Mouse (Mus musculus) forebrain, embryonic 13.5 days (tissue): Measurements from ENCODE around the gene Hdac9. TPM values are rescaled to one million over a fixed set of nuclear protein-coding genes. Genes with fewer than 3 reads are reported as not detected.

Experiments used
- ATAC-seq: fragments of 200-750 bp; cut with Nextera tagmentation; 2 replicates; pipeline ENCODE4 v1.8.0; 2017
- H3K27ac ChIP-seq: fragments of 300-500 bp; sonication (generic); 2 replicates; pipeline ENCODE4 v1.5.1; 2015; ENCODE audit warnings: inconsistent platforms, mild to moderate bottlenecking, moderate library complexity
- H3K27me3 ChIP-seq: fragments of 300-500 bp; sonication (generic); 2 replicates; pipeline ENCODE4 v1.6.1; 2015; ENCODE audit warnings: mild to moderate bottlenecking, inconsistent platforms
- H3K36me3 ChIP-seq: fragments of 300-500 bp; sonication (generic); 2 replicates; pipeline ENCODE4 v1.6.1; 2015; ENCODE audit warnings: mild to moderate bottlenecking, inconsistent platforms; ENCODE audit not compliant: poor library complexity, severe bottlenecking
- H3K4me1 ChIP-seq: fragments of 300-500 bp; sonication (generic); 2 replicates; pipeline ENCODE4 v1.6.1; 2015; ENCODE audit warnings: inconsistent platforms
- H3K4me2 ChIP-seq: fragments of 300-500 bp; sonication (generic); 2 replicates; pipeline ENCODE4 v1.6.1; 2015; ENCODE audit warnings: inconsistent platforms, mild to moderate bottlenecking, moderate library complexity
- H3K4me3 ChIP-seq: fragments of 300-500 bp; sonication (generic); 2 replicates; pipeline ENCODE4 v1.5.1; 2015; ENCODE audit warnings: mild to moderate bottlenecking, inconsistent platforms
- H3K9ac ChIP-seq: fragments of 300-500 bp; sonication (generic); 2 replicates; pipeline ENCODE4 v1.6.1; 2015; ENCODE audit warnings: mild to moderate bottlenecking, inconsistent platforms
- H3K9me3 ChIP-seq: fragments of 300-500 bp; sonication (generic); replicated peaks from 2 replicates; pipeline ENCODE4 v1.6.1; 2016; ENCODE audit warnings: inconsistent platforms
- WGBS: fragments of 180-500 bp; shearing (Covaris S2); methylation state at CpG from one replicate; pipeline ENCODE4 v1.1.7; 2015; 5-methylcytosine and 5-hydroxymethylcytosine counted together
- polyA plus RNA-seq: library from polyadenylated mRNA; unstranded; fragments of >200 nt; fragmentation: Nextera tagmentation; extraction: Ambion mirVana; gene quantifications from 2 replicates; pipeline ENCODE4 v1.2.1, GENCODE M21; 2015

Hdac9 gene
- polyA plus RNA-seq, 1 experiment from 2014 or later, result 10.5 TPM

DNA sequence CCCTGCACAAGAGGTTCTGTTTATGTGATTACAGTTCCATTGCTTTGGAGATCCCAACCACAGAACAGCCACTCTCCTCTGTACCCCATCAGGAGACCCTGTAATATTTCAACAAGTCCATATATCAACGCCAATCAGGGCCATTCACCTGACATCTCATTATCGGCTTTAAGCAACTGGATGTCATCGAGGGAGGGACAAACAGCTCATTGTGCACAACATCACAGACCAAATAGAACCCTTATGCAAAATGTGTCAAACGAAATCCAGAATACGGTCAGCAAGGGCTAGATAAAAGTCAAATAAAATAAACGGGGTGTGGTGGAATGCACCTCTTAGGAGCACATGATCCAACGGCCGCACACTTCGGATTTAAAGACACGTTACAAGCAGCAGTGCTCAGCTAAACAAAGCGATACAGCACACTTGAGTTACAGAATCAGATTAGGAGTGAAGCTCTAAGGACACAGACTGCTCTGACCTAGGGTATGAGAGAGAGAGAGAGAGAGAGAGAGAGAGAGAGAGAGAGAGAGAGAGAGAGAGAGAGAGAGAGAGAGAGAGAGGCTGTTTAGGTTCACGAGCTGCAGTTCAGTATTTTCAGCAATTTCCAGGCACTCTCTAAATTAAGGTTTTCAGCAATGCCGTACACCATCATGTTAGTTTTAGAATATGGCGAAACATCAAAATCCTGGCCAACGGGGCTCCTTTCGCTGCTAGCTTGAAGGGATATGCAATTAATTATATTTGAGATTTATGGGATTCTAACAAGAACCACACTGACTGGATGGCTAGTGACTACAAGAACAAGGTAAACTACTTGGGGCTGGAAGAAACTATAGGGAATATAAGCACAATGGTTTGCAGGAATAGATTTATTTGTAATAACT, 279.4 kb downstream of the Hdac9 start:
- Histone ChIP-seq H3K9ac (no peak overlapping the region), H3K4me3 (no peak overlapping the region), H3K4me2 (no peak overlapping the region), H3K9me3 (no peaks in the 10 kb centered on the region), H3K36me3 (no peaks in the 10 kb centered on the region), H3K27ac (no peak overlapping the region), H3K27me3 (no peaks in the 10 kb centered on the region), H3K4me1 (peaks cover 6% of the 10 kb centered on the region)
- no peak for ATAC-seq
- 85% methylated on average over 16 of the region's 16 CpGs for WGBS

- Histone ChIP-seq H3K27me3 (no peaks in the 10 kb centered on the region), H3K4me2 (no peak overlapping the region), H3K9ac (no peak overlapping the region), H3K4me3 (no peak overlapping the region), H3K36me3 (no peaks in the 10 kb centered on the region), H3K4me1 (peaks cover 8% of the 10 kb centered on the region; the same call in 1 of the 2 replicates), H3K27ac (no peak overlapping the region), H3K9me3 (no peaks in the 10 kb centered on the region)
- peak; percentile 62; the same call in 1 of the 2 replicates for ATAC-seq
- WGBS, result 83% methylated on average over 5 of the region's 5 CpGs
Measured at GRCm38 (mm10) chr12:34619101-34619500, 297.8 kb downstream of the Hdac9 start.

DNA sequence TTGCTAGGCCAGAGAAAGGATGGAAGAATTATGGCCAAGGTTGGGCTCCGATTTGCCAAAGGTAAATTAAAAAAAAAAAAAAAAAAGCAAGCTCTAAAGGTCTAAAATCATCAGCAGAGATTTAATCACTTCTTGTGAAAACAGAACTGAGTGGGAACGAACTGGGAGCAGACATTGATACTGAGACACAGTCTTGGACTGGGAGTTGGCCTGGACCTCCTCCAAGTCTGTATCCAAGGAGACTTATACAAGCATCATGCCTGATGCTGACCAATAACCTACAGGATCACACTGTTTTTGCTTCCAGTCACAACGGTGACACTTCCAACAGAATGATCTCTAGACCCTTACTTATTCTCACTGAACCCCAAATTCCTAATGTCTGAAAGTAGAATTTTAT, 298.6 kb downstream of the Hdac9 start:
- 0 out of 2 replicates have a peak, but pooled peaks have one; percentile 41 for ATAC-seq
- Histone ChIP-seq H3K36me3 (no peaks in the 10 kb centered on the region), H3K9ac (no peak overlapping the region), H3K9me3 (no peaks in the 10 kb centered on the region), H3K27ac (no peak overlapping the region), H3K4me3 (no peak overlapping the region), H3K27me3 (no peaks in the 10 kb centered on the region), H3K4me1 (peaks cover 8% of the 10 kb centered on the region; the same call in 1 of the 2 replicates), H3K4me2 (no peak overlapping the region)
- WGBS, result 67% methylated on average over 3 of the region's 3 CpGs

DNA sequence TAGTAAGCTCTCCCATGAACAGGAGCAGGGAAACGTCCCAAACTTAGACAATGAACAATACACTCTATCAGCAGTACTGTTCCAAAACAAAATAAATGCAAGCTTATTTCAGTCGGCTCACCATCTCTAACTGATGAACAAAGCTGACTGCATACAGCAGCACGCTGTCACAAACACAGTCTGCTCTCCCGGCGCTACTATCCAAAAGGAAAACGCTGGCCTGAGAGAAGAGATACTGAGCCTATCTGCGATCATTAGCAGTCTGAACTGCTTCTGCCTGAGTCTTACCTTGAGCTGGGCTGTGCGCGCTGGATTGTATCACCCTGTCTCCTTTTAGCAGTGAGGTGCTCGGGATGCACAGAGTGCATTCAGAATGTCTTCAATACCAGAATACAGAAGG, 299.1 kb downstream of the Hdac9 start:
- H3K9ac ChIP-seq, result no peak overlapping the region
- no peaks in the 10 kb centered on the region for H3K9me3 ChIP-seq
- H3K4me1 ChIP-seq, result peaks cover 8% of the 10 kb centered on the region; the same call in 1 of the 2 replicates
- H3K27me3 ChIP-seq, result no peaks in the 10 kb centered on the region
- 67% methylated on average over 10 of the region's 10 CpGs for WGBS
- no peak overlapping the region for H3K27ac ChIP-seq
- peak; percentile 46 for ATAC-seq
- H3K4me2 ChIP-seq, result no peak overlapping the region
- H3K4me3 ChIP-seq, result no peak overlapping the region
- no peaks in the 10 kb centered on the region for H3K36me3 ChIP-seq

DNA sequence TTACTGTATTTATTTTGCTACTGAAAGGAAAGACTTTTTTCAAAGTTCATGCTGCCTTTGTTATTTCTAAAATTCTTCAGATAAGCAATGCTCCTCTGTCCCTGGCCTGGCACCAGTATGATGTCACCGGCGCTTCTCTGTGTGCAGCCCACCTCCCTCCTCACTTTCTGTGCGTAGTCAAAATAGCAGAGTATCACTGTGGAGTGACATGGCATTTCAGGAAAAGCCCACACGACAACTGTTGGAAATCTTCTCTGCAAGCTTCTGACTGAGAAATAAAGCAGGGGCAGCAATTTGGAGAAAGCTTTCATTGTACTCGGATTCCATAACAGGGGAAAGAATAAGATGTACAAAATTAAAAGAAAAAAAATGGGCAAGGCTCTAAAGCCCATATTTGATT, 302.1 kb downstream of the Hdac9 start:
- no peak for ATAC-seq
- Histone ChIP-seq H3K36me3 (no peaks in the 10 kb centered on the region), H3K4me1 (peaks cover 11% of the 10 kb centered on the region; the same call in 1 of the 2 replicates), H3K4me2 (no peak overlapping the region), H3K9ac (no peak overlapping the region), H3K9me3 (no peaks in the 10 kb centered on the region), H3K27me3 (no peaks in the 10 kb centered on the region), H3K27ac (no peak overlapping the region), H3K4me3 (no peak overlapping the region)
- 71% methylated on average over 5 of the region's 5 CpGs for WGBS

DNA sequence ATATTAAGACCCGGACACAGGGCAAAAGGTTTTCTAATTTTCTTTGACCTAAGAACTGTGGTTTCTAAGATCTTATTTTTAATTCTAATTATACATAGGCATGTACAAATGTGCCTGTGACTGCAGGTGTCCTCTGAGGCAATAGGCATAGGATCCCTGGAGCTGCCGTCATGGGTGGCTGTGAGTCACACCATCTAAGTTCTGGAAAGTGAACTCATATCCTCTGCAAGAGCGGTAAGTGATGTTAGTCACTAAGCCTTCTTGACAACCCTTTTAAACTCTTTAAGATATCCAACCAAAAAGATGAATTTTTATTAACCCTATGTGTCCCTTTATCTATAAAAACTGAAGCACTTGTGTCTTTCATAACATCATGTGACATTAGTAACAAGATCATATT, 304.4 kb downstream of the Hdac9 start:
- Histone ChIP-seq H3K9ac (no peak overlapping the region), H3K9me3 (no peaks in the 10 kb centered on the region), H3K4me3 (no peak overlapping the region), H3K4me1 (peaks cover 5% of the 10 kb centered on the region; the same call in 1 of the 2 replicates), H3K36me3 (no peaks in the 10 kb centered on the region), H3K4me2 (no peak overlapping the region), H3K27ac (no peak overlapping the region), H3K27me3 (no peaks in the 10 kb centered on the region)
- no peak for ATAC-seq
- 94% methylated on average over 3 of the region's 3 CpGs for WGBS

DNA sequence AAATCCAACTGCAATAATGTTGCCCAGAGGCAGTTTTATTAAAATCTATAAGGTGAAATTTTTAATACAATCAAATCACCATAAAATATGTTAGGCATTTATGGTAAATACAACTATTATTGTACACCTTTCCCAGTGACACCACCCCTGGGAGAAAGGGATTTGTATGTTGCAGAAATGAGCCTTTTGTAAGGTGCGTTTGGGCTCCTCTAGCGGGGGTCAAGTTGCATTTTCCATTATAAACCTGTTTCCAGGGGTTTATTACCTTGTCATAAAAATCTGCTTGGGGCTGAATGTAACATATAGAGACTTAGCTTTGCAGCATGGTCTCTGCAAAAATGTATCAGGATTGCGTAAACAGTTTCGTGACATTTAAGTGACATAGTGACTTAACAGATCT, 312.4 kb downstream of the Hdac9 start:
- 90% methylated on average over 4 of the region's 4 CpGs for WGBS
- ATAC-seq, result no peak
- no peaks in the 10 kb centered on the region for H3K9me3 ChIP-seq
- no peak overlapping the region for H3K4me3 ChIP-seq
- no peaks in the 10 kb centered on the region for H3K27me3 ChIP-seq
- no peak overlapping the region for H3K9ac ChIP-seq
- H3K27ac ChIP-seq, result no peak overlapping the region
- H3K36me3 ChIP-seq, result no peaks in the 10 kb centered on the region
- no peaks in the 10 kb centered on the region for H3K4me1 ChIP-seq
- no peak overlapping the region for H3K4me2 ChIP-seq

DNA sequence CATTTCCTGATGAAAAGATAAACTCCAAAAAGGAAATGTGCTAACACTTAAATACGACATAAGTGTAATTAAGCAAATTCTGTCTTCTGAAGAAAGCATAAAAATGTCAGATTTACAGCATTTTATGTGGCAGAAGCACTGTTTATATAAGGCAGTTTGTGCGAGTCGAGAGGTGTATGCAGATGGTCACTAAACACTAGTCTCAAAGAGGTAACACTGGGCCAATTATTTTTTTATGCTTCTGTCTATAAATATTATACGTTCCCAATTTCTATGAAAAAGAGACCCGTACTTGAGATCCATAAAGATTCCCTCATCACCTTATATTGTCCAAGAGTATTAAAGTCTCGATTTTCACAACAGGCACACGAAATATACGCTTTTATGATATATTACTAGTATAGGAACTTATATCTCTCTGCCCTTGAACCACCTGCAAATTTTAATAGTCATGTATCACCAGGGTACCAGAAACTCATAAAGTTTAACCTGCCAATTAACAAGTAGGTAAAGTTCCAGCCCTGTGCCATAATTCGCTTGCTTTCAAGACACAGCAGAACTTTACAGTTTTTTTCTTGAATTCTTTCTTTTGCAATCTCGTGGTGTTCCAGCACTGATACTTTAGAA, 322.6 kb downstream of the Hdac9 start:
- Histone ChIP-seq H3K9ac (no peak overlapping the region), H3K36me3 (no peaks in the 10 kb centered on the region), H3K4me3 (no peak overlapping the region), H3K4me2 (no peak overlapping the region), H3K27me3 (no peaks in the 10 kb centered on the region), H3K9me3 (no peaks in the 10 kb centered on the region), H3K27ac (no peak overlapping the region), H3K4me1 (no peaks in the 10 kb centered on the region)
- WGBS, result 92% methylated on average over 10 of the region's 10 CpGs
- ATAC-seq, result no peak

DNA sequence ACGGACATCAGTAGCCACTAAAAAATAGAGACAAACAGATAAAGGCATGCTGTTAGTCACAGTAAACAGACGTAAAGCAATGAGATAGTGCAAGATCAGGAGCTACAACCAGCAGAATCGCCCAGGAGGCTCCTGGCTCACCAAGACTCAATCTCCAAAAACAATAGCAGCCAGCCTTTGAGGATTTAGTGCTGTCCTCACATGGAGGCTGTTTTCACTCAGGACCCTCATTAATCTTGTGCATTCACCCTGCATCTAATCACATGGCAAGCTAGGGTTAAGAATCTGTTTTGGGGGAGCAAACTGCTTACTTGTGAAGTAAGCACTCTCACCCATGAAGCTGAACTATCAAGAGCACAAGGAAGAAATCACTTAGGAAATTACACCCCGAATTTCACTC, 329.7 kb downstream of the Hdac9 start:
- Histone ChIP-seq H3K4me2 (no peak overlapping the region), H3K4me3 (no peak overlapping the region), H3K9me3 (no peaks in the 10 kb centered on the region), H3K9ac (no peak overlapping the region), H3K36me3 (no peaks in the 10 kb centered on the region), H3K27me3 (no peaks in the 10 kb centered on the region), H3K4me1 (peaks cover 13% of the 10 kb centered on the region), H3K27ac (no peak overlapping the region)
- ATAC-seq, result no peak
- WGBS, result 27% methylated on average over 4 of the region's 4 CpGs

DNA sequence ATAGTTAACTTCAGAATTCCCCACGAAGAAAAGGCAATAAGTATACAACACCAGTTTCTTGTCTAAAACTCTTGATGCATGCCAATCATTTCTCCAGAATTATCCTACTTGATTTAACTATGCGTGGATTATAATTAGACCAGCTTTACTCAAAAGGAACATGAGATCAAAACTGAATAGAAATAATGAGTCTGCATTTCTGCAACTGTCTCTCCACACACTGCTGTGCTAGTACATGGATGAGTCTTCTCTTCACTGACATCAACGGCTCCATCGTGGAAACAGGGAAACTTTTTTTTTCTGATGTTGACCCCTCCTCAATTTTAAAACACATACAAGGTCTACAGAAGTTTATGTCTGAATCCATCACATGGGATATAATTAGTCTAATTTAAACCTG, 334.4 kb downstream of the Hdac9 start:
- Histone ChIP-seq H3K4me2 (no peak overlapping the region), H3K9ac (no peak overlapping the region), H3K27ac (no peak overlapping the region), H3K9me3 (no peaks in the 10 kb centered on the region), H3K4me1 (peaks cover 13% of the 10 kb centered on the region), H3K27me3 (no peaks in the 10 kb centered on the region), H3K4me3 (no peak overlapping the region), H3K36me3 (no peaks in the 10 kb centered on the region)
- 73% methylated on average over 4 of the region's 4 CpGs for WGBS
- ATAC-seq, result no peak

DNA sequence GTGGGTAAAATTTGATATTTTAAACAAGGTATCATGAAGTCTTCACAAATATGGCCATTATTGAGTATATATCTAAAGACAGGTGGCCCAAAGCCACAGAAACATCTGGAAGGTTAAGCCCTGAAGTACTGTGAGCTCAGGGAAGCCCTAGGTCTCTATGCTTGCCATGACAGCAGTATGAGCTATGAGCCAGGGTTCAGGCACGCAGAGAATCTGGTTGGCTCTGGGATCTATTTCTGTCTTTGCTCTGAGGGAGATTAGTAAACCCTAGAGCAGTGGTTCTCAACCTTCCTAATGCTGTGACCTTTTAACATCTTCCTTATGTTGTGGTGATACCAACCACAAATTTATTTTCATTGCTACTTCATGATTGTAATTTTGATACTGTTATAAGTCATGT, 337.7 kb downstream of the Hdac9 start:
- Histone ChIP-seq H3K27me3 (no peaks in the 10 kb centered on the region), H3K4me2 (no peak overlapping the region), H3K9me3 (no peaks in the 10 kb centered on the region), H3K4me3 (no peak overlapping the region), H3K4me1 (no peaks in the 10 kb centered on the region), H3K9ac (no peak overlapping the region), H3K36me3 (no peaks in the 10 kb centered on the region), H3K27ac (no peak overlapping the region)
- no peak for ATAC-seq
- WGBS, result 83% methylated on average over 1 of the region's 1 CpGs

GRCm38 (mm10) chr12:34571069-34571468, 345.8 kb downstream of the Hdac9 start:
- ATAC-seq, result no peak
- no peaks in the 10 kb centered on the region for H3K27me3 ChIP-seq
- no peak overlapping the region for H3K27ac ChIP-seq
- 96% methylated on average over 1 of the region's 1 CpGs for WGBS
- no peaks in the 10 kb centered on the region for H3K4me1 ChIP-seq
- H3K9me3 ChIP-seq, result no peaks in the 10 kb centered on the region
- H3K4me2 ChIP-seq, result no peak overlapping the region
- H3K36me3 ChIP-seq, result no peaks in the 10 kb centered on the region
- H3K4me3 ChIP-seq, result no peak overlapping the region
- H3K9ac ChIP-seq, result no peak overlapping the region
